Mouse (Mus musculus) limb, embryonic 11.5 days (tissue): Measurements from ENCODE around the gene Spata31d1a. TPM values are rescaled to one million over a fixed set of nuclear protein-coding genes. Genes with fewer than 3 reads are reported as not detected.
"Not testable (repeated sequence)": the region's sequence is repeated elsewhere in the genome, so short reads cannot be mapped to it uniquely, and the experiment has no call there.

Experiments used
- ATAC-seq: fragments of 200-750 bp; cut with Nextera tagmentation; 2 replicates; pipeline ENCODE4 v1.8.0; 2017; ENCODE audit warnings: low read depth; ENCODE audit not compliant: insufficient number of reproducible peaks, low FRiP score, low TSS enrichment
- DNase-seq: peaks from one replicate; pipeline ENCODE4 v3.0.0-alpha.2; 2015; ENCODE audit warnings: low spot score
- H3K27ac ChIP-seq: fragments of 300-500 bp; sonication (generic); replicated peaks from 2 replicates; pipeline ENCODE4 v1.5.1; 2014; ENCODE audit warnings: low read depth, mild to moderate bottlenecking, low read length
- H3K27me3 ChIP-seq: fragments of 300-500 bp; sonication (generic); 2 replicates; pipeline ENCODE4 v1.6.1; 2014; ENCODE audit warnings: mild to moderate bottlenecking, low read length, mixed read lengths; ENCODE audit not compliant: control insufficient read depth, insufficient read depth
- H3K36me3 ChIP-seq: fragments of 300-500 bp; sonication (generic); 2 replicates; pipeline ENCODE4 v1.6.1; 2014; ENCODE audit warnings: mild to moderate bottlenecking, low read length, moderate library complexity, mixed read lengths; ENCODE audit not compliant: control insufficient read depth, insufficient read depth
- H3K4me1 ChIP-seq: fragments of 300-500 bp; sonication (generic); 2 replicates; pipeline ENCODE4 v1.6.1; 2014; ENCODE audit warnings: low read length, mixed read lengths; ENCODE audit not compliant: control insufficient read depth, insufficient read depth
- H3K4me2 ChIP-seq: fragments of 300-500 bp; sonication (generic); 2 replicates; pipeline ENCODE4 v1.6.1; 2014; ENCODE audit warnings: low read depth, mild to moderate bottlenecking, moderate library complexity; ENCODE audit not compliant: severe bottlenecking
- H3K4me3 ChIP-seq: fragments of 300-500 bp; sonication (generic); 2 replicates; pipeline ENCODE4 v1.5.1; 2014; ENCODE audit warnings: low read depth, low read length
- H3K9ac ChIP-seq: fragments of 300-500 bp; sonication (generic); 2 replicates; pipeline ENCODE4 v1.6.1; 2014; ENCODE audit warnings: mild to moderate bottlenecking, low read length
- H3K9me3 ChIP-seq: fragments of 300-500 bp; sonication (generic); 2 replicates; pipeline ENCODE4 v1.6.1; 2016; ENCODE audit warnings: low read length; ENCODE audit not compliant: control insufficient read depth
- WGBS: fragments of 180-500 bp; shearing (Covaris S2); extraction: QIAGEN DNeasy Blood & Tissue Kit; methylation state at CpG from one replicate; pipeline ENCODE4 v1.1.7; 2014; 5-methylcytosine and 5-hydroxymethylcytosine counted together
- polyA plus RNA-seq: library from polyadenylated mRNA; unstranded; fragments of >200 nt; fragmentation: Nextera tagmentation; extraction: Ambion mirVana; gene quantifications from 2 replicates; pipeline ENCODE4 v1.2.1, GENCODE M21; 2014

Gene Spata31d1a
- polyA plus RNA-seq, 1 experiment from 2014 or later = not detected

GRCm38 (mm10) chr13:59738455-59738854 is 28.3 kb upstream of the Spata31d1a start:
- H3K4me3 ChIP-seq = no peak overlapping the region
- 91% methylated on average over 2 of the region's 2 CpGs for WGBS

GRCm38 (mm10) chr13:59735190-59735589 is 25.1 kb upstream of the Spata31d1a start:
- H3K4me1 ChIP-seq = no peaks in the 10 kb centered on the region
- no peak overlapping the region for H3K9ac ChIP-seq
- H3K4me2 ChIP-seq = no peak overlapping the region
- no peak for DNase-seq
- WGBS = 29% methylated on average over 3 of the region's 3 CpGs
- no peak overlapping the region for H3K4me3 ChIP-seq
- ATAC-seq = no peak
- no peaks in the 10 kb centered on the region for H3K9me3 ChIP-seq
- no peak overlapping the region for H3K27ac ChIP-seq
- H3K27me3 ChIP-seq = no peaks in the 10 kb centered on the region
- H3K36me3 ChIP-seq = no peaks in the 10 kb centered on the region

More at GRCm38 (mm10) chr13:59738455-59738854, 28.3 kb upstream of the Spata31d1a start:
- ATAC-seq (no peak), DNase-seq (no peak)
- Histone ChIP-seq H3K9me3 (no peaks in the 10 kb centered on the region), H3K27ac (no peak overlapping the region), H3K36me3 (no peaks in the 10 kb centered on the region), H3K4me1 (no peaks in the 10 kb centered on the region), H3K4me2 (no peak overlapping the region), H3K27me3 (no peaks in the 10 kb centered on the region), H3K9ac (no peak overlapping the region)

GRCm38 (mm10) chr13:59734347-59734746 is 24.2 kb upstream of the Spata31d1a start:
- H3K4me1 ChIP-seq, H3K4me3 ChIP-seq, H3K27me3 ChIP-seq, H3K4me2 ChIP-seq, H3K9ac ChIP-seq, ATAC-seq, H3K9me3 ChIP-seq, DNase-seq, H3K36me3 ChIP-seq, H3K27ac ChIP-seq: not testable (repeated sequence)
- WGBS = 34% methylated on average over 6 of the region's 6 CpGs

GRCm38 (mm10) chr13:59733936-59734335 is 23.8 kb upstream of the Spata31d1a start:
- no peak overlapping the region for H3K9ac ChIP-seq
- H3K9me3 ChIP-seq = no peaks in the 10 kb centered on the region
- no peak overlapping the region for H3K27ac ChIP-seq
- no peaks in the 10 kb centered on the region for H3K4me1 ChIP-seq
- no peaks in the 10 kb centered on the region for H3K36me3 ChIP-seq
- H3K4me3 ChIP-seq = no peak overlapping the region
- ATAC-seq (no peak), DNase-seq (no peak)
- H3K27me3 ChIP-seq = no peaks in the 10 kb centered on the region
- 85% methylated on average over 2 of the region's 4 CpGs for WGBS
- no peak overlapping the region for H3K4me2 ChIP-seq

- Histone ChIP-seq H3K27ac (no peak within 1 kb of the TSS), H3K4me1 (no peaks in the 10 kb centered on the region), H3K27me3 (no peaks in the 10 kb centered on the region), H3K4me2 (no peak within 1 kb of the TSS), H3K36me3 (no peaks in the 10 kb centered on the region), H3K4me3 (no peak within 1 kb of the TSS), H3K9ac (no peak within 1 kb of the TSS), H3K9me3 (no peaks in the 10 kb centered on the region)
- DNase-seq (no peak), ATAC-seq (no peak)
- WGBS = 47% methylated on average over 7 of the region's 7 CpGs
Measured at GRCm38 (mm10) chr13:59731652-59732051, 21.5 kb upstream of the Spata31d1a start, which contains the start of gene Spata31d1d. Gene Spata31d1d (minus strand): TSS chr13:59731752.

GRCm38 (mm10) chr13:59728378-59729093 is 18.4 kb upstream of the Spata31d1a start:
- DNase-seq = peak; percentile 87
- WGBS = 34% methylated on average over 7 of the region's 7 CpGs
- Histone ChIP-seq H3K36me3 (no peaks in the 10 kb centered on the region), H3K4me3 (no peak overlapping the region), H3K27ac (no peak overlapping the region), H3K4me2 (no peak overlapping the region), H3K9ac (no peak overlapping the region), H3K4me1 (no peaks in the 10 kb centered on the region), H3K27me3 (no peaks in the 10 kb centered on the region), H3K9me3 (no peaks in the 10 kb centered on the region)
- no peak for ATAC-seq

- H3K4me3 ChIP-seq = 0 out of 2 replicates have a peak overlapping the region, but pooled peaks have one; percentile 3
- no peaks in the 10 kb centered on the region for H3K4me1 ChIP-seq
- no peak for DNase-seq
- 27% methylated on average over 29 of the region's 29 CpGs for WGBS
- no peaks in the 10 kb centered on the region for H3K9me3 ChIP-seq
- no peaks in the 10 kb centered on the region for H3K27me3 ChIP-seq
- peak overlapping the region; percentile 35; the same call in 1 of the 2 replicates for H3K4me2 ChIP-seq
- no peak for ATAC-seq
- H3K36me3 ChIP-seq = no peaks in the 10 kb centered on the region
- H3K9ac ChIP-seq = peak overlapping the region; percentile 57
- no peak overlapping the region for H3K27ac ChIP-seq
Measured at GRCm38 (mm10) chr13:59726139-59726867, 16.2 kb upstream of the Spata31d1a start.

- H3K36me3 ChIP-seq, H3K9ac ChIP-seq, H3K9me3 ChIP-seq, H3K4me3 ChIP-seq, H3K27ac ChIP-seq, H3K4me2 ChIP-seq, ATAC-seq, H3K4me1 ChIP-seq, DNase-seq, H3K27me3 ChIP-seq: not testable (repeated sequence)
- WGBS = 86% methylated on average over 1 of the region's 1 CpGs
Measured at GRCm38 (mm10) chr13:59722089-59722488, 12.0 kb upstream of the Spata31d1a start.
